Mouse (Mus musculus): ENCODE results near the gene Speer4f1.

- no peak for TF ChIP-seq CTCF (IDR thresholded peaks at IDR 0.05; ENCODE audit: low read depth)
- no peak for TF ChIP-seq EP300 (IDR thresholded peaks at IDR 0.05; ENCODE audit: low read depth)
Measured at GRCm38 (mm10) chr5:17456671-17457070, 19.2 kb upstream of the Speer4f1 start.

Data from liver, postnatal 0 days (tissue).